Mouse (Mus musculus): Measurements from ENCODE around the gene Herc3.

GRCm38 (mm10) chr6:58826089-58826488 is 5.2 kb upstream of the Herc3 start:
- TF ChIP-seq POLR2A (IDR thresholded peaks at IDR 0.05; ENCODE audit: borderline replicate concordance, insufficient read depth, low read length) (no peak), CTCF (IDR thresholded peaks at IDR 0.05; ENCODE audit: borderline replicate concordance, insufficient read depth, low read depth, low read length) (no peak)
